Mouse (Mus musculus): ENCODE results near the gene Tex46.

- TF ChIP-seq CTCF (IDR thresholded peaks at IDR 0.05; ENCODE audit: extremely low read depth, insufficient read depth, low read length) (no peak), POLR2A (IDR thresholded peaks at IDR 0.05; ENCODE audit: extremely low read depth, insufficient read depth, low read length) (no peak)
These were observed 43.5 kb downstream of the Tex46 start for GRCm38 (mm10) chr4:136653692-136654234.

All from cortical plate, adult 2 months (tissue).